Mouse (Mus musculus) layer of hippocampus, adult 11-12 months (tissue): ENCODE results near the gene Nat8.
"Not testable (repeated sequence)": the region's sequence is repeated elsewhere in the genome, so short reads cannot be mapped to it uniquely, and the experiment has no call there.

Experiments used
- DNase-seq: peaks from one replicate; pipeline ENCODE4 v3.0.0; 2022; ENCODE audit warnings: low spot score

The Nat8 gene

DNA sequence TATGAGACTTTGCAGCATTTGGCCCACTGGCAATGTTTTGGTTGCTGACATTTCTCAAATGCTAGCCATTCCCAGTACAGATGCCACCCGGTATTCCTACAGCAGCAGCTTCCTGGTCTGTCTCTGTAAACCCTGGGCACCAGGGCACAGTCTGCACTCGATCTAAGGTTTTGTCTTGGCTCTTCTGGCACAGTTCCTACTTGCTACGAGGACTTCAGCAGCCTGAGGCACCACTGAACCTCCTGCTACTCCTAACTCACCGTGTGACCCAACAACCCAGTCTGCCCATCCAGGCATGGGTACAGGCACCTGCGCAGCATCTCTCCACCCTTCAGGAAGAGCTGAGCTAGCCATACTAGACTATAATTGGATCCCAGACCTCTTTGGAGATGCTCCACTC lies 4.2 kb upstream of the Nat8 start:
- not testable (repeated sequence) for DNase-seq

DNA sequence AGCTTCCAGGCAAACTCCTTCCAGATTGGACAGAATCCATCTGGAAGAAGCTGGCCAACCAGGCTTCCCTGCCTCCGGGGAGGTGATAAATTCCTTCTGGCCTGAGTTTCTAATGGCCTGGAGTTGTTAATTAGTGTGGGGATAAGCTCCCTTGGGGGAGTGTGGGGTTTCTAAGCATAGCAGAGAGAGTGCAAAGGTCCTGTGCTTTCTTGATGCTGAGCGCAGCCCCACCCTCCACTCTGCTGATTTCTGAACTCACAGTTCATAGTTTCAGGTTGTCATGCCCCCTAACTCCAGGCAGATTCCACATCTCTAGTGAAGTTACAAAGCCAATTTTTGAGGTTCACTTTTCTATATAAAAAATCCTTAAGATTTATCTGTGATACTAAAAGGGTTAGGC lies 3.2 kb upstream of the Nat8 start:
- DNase-seq: not testable (repeated sequence)

DNA sequence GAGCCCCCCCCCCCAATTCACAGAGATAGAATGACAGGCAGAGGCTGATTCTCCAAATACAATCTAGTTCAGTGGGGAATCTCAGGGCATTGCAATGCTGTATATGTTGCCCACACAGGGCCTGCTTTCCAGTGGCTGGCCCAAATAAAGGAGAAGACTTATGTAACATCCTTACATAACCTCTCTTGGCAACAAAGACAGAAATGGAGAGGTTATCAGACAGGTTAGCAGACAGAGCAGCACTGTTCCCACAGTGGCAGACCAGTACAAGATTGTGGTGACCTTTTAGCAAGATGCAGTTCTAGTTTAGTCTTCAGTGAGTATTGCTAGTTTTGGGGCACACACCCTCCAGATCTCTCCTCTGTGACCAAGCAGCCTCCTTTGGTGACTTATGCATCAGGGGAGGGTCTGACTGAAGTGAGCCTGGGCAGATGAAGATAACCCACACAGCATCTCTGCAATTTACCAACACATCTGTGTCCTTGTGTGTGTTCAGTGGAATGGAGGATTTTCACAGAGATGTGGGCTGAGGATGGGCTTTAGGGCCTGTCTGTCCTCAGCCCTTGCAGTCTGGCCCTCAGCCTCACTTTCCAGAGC lies 2.7 kb upstream of the Nat8 start:
- not testable (repeated sequence) for DNase-seq

DNA sequence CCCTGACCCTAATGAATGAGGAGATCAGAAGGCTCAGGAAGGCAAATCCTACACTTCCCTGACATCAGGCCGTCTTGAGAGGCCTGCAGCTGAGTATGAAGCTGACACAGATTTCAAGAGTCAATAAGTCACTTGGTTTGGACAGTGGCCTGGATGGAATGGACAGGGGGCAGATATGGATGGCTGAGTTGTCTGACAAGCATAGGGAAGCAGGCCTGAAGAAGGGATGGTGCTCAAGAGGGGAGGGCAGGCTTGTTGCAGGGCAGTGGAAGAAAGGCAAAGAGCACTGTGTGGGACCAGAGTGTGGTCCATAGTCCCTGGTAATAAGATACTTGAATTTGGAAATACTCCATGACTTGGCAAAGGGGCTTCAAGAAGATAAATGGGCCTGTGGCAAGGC lies 2.4 kb downstream of the Nat8 start:
- DNase-seq: no peak

DNA sequence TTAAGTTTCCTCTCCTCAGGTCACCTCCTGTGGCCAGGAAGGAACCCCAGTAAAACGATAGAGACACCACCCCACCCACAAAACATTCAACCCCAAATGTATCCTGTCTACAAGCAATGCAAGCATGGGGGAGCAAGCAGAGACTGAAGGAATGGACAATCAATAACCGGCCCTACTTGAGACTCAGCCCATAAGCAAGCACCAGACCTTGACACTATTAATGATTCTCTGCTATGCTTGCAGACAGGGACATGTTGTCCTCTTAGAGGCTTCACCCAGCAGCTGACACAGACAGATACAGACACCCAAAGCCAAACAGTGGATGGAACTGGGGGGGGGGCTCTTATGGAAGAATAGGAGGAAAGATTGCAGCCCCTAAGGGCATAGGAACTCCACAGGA lies 6.0 kb downstream of the Nat8 start:
- no peak for DNase-seq

DNA sequence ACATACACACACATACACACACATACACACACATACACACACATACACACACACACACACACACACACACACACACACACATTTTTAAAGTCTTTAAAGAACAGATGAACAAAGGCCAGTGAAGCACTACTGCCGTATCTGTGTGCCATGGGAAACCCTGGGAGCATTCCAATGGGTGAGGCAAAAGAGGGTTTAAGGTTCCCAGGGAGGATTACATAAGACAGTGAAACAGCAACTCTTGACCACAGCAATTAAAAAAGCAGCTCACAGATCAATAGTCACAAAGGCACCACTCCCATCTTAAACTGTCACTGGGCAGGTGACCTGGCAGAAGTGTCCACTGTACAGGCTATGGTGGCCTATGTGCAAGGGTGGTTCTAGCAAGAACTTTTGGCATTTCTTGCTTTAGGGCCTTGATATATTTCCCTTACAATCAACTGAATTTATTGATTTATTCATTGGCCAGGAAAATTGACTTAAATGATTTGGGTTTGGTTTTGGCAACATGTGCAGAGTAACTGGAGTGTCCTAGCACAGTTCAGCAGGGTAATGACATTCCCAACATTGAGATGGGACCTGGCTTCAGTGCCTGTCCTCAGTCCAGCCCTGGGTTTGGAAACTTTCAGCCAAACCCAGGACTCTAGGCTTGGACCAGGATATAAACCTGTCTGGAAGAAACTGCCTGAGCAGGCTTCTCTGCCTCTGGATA lies 8.3 kb downstream of the Nat8 start:
- DNase-seq: no peak

DNA sequence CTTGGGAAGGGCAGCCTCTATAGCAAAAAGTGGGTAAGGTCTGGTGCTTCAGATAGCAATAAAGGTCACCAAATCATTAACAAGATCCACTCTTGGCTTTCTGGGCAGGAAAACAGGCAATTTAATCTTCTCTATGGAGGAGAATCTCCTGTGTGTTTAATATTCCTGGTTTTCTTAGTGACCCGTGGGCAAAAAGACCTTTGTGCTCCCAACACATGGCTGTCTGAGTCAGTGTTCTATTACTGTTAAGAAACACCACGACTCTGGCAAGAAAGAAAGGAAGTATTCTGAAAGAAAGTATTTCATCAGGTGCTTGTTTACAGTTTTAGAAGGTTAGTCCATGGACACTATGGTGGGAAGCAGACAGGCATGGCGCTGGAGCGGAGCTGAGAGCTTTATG lies 9.6 kb downstream of the Nat8 start:
- DNase-seq: no peak

DNA sequence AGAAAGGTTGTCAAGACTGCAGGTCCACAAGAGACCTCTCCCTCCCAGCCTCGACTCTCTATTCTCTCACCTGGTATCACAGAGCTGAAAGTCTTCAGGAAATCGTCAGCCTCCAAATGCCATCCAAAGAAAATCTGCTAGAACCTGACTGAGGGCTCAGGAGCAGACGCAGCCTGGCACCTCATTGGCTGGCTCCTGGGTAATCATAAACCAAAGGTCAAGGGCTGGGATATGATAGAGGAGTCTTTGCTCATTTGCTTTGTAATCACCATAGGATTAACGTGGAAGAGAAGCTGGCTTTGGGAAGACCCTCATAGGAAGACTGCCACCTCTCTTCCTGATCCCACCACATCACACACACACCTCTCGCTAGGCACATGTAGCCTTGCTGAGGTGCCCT lies 11.0 kb downstream of the Nat8 start, which contains the start of the genes Nat8f6 and Nat8f5:
TSS of gene Nat8f6 (minus strand) at position 118 of the 400 bp plus-strand sequence.
TSS of gene Nat8f5 (minus strand) at position 136 of the 400 bp plus-strand sequence.
- DNase-seq: no peak

DNA sequence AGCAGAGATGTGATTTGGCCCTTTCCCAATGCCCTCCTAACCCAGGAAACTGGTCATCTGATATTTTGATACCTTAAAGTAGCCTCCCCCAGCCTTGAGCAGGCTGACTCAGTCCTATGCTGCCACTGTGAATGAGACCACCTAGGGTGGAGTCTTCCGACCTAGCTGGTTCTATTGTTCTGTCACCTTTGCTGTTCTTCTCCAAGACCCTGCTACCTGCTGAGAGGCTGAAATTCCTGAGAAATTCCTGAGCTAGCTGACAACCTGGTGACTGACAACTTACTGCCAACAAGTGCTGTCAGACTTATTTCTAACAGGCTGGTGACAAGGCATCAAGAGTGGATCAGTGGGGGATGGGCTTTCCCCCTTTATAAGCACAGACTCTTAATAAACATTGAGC lies 13.5 kb downstream of the Nat8 start:
- no peak for DNase-seq

DNA sequence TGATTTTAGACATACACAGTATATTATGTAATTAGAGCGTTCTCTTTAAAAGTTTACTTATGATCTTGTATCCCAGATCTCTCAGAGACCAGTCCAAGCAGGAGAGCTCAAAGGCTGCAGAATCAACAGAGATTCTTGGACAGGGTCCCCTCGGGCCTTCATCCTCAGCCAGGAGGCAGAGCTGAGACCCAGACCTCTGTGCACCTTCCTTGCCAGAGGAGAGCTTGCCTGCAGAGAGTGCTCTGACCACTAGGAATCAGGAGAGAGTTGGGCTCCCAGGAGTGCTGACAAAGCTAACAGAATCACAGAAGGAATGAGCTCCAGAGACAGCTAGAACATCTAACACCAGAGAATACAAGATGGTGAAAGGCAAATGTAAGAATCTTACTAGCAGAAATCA lies 18.5 kb downstream of the Nat8 start:
- DNase-seq: no peak

DNA sequence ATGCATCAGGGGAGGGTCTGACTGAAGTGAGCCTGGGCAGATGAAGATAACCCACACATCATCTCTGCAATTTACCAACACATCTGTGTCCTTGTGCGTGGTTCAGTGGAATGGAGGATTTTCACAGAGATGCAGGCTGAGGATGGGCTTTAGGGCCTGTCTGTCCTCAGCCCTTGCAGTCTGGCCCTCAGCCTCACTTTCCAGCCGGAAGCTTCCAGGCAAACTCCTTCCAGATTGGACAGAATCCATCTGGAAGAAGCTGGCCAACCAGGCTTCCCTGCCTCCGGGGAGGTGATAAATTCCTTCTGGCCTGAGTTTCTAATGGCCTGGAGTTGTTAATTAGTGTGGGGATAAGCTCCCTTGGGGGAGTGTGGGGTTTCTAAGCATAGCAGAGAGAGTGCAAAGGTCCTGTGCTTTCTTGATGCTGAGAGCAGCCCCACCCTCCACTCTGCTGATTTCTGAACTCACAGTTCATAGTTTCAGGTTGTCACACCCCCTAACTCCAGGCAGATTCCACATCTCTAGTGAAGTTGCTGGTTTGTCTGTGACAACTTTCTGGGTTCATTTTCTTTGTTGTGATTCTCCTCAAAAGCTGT lies 20.8 kb downstream of the Nat8 start:
- not testable (repeated sequence) for DNase-seq

DNA sequence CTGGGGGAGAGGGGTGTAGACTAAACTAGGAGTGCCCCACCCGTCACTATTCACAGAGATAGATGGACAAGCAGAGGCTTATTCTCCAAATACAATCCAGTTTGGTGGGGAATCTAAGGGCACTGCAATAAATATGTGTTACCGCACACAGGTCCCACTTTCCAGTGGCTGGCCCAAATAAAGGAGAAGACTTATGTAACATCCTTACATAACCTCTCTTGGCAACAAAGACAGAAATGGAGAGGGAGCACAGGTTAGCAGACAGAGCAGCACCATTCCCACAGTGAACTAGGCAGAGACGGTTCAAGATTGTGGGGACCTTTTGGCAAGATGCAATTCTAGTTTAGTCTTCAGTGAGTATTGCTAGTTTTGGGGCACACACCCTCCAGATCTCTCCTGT lies 21.4 kb downstream of the Nat8 start:
- DNase-seq: not testable (repeated sequence)

DNA sequence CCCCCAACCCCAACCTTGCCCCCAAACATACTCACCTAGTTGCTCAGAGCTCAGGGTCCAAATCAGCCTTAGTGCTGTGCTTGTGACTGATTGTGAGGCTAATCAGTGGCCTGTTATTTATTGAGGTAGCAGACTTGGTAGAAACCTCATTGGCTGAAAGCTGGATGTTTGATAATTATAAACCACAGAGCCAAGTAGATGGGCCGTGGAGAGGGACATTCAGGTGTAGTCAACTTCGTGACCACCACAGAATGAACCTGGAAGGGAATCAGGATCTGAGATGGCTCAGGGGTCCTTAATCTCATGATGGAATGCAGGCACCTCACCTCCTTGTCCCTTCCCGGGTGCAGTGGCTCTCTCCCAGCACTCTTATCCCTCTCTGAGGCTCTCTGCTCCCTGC lies 22.1 kb downstream of the Nat8 start:
- DNase-seq: not testable (repeated sequence)

DNA sequence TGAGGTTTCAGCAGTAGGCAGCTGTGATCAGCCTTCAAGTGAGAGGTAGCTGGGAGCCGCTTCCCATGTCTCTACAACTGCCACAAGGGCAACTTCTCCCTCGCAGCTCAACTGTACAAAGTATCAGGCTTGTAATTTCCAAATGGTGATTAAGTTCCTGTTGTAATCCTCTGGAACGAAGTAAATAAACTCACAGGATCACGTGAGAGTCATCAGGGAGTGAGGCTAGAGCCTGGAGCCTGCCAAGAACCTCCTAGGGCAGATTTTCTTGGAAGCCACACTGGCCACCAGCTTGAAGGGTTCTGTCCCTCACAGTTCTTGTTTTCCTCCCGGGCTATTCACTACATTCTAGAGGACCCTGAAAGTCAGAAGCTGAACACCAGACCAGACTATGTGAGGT lies 28.7 kb downstream of the Nat8 start:
- not testable (repeated sequence) for DNase-seq
